Mouse (Mus musculus) embryonic facial prominence, embryonic 12.5 days (tissue): ENCODE data around the gene Gm17728. TPM values are rescaled to one million over a fixed set of nuclear protein-coding genes. Genes with fewer than 3 reads are reported as not detected.
"Not testable (repeated sequence)": the region's sequence is repeated elsewhere in the genome, so short reads cannot be mapped to it uniquely, and the experiment has no call there.

Source experiments
- ATAC-seq: fragments of 200-750 bp; cut with Nextera tagmentation; 2 replicates; pipeline ENCODE4 v1.8.0; 2017; ENCODE audit not compliant: insufficient number of reproducible peaks, insufficient read depth, low FRiP score, low TSS enrichment
- H3K27ac ChIP-seq: fragments of 300-500 bp; sonication (generic); 2 replicates; pipeline ENCODE4 v1.5.1; 2016; ENCODE audit warnings: mild to moderate bottlenecking
- H3K27me3 ChIP-seq: fragments of 300-500 bp; sonication (generic); 2 replicates; pipeline ENCODE4 v1.6.1; 2016; ENCODE audit warnings: mild to moderate bottlenecking, moderate library complexity
- H3K36me3 ChIP-seq: fragments of 300-500 bp; sonication (generic); 2 replicates; pipeline ENCODE4 v1.6.1; 2016; ENCODE audit warnings: mild to moderate bottlenecking
- H3K4me1 ChIP-seq: fragments of 300-500 bp; sonication (generic); 2 replicates; pipeline ENCODE4 v1.6.1; 2016
- H3K4me2 ChIP-seq: fragments of 300-500 bp; sonication (generic); replicated peaks from 2 replicates; pipeline ENCODE4 v1.6.1; 2016; ENCODE audit warnings: mild to moderate bottlenecking, moderate library complexity
- H3K4me3 ChIP-seq: fragments of 300-500 bp; sonication (generic); 2 replicates; pipeline ENCODE4 v1.5.1; 2016; ENCODE audit warnings: mild to moderate bottlenecking
- H3K9ac ChIP-seq: fragments of 300-500 bp; sonication (generic); 2 replicates; pipeline ENCODE4 v1.6.1; 2016; ENCODE audit warnings: mild to moderate bottlenecking, moderate library complexity
- H3K9me3 ChIP-seq: fragments of 300-500 bp; sonication (generic); 2 replicates; pipeline ENCODE4 v1.6.1; 2016; ENCODE audit warnings: mild to moderate bottlenecking, moderate library complexity
- WGBS: fragments of 180-500 bp; shearing (Covaris S2); methylation state at CpG from one replicate; pipeline ENCODE4 v1.1.7; 2016; 5-methylcytosine and 5-hydroxymethylcytosine counted together
- polyA plus RNA-seq: library from polyadenylated mRNA; unstranded; fragments of >200 nt; fragmentation: Nextera tagmentation; extraction: Ambion mirVana; gene quantifications from 2 replicates; pipeline ENCODE4 v1.2.1, GENCODE M21; 2016

Gene Gm17728
- 0.74 TPM in 1 of 2 replicates, not detected in the other for polyA plus RNA-seq

- not testable (repeated sequence) for H3K27me3 ChIP-seq, H3K9ac ChIP-seq, ATAC-seq, H3K9me3 ChIP-seq, H3K4me3 ChIP-seq, H3K36me3 ChIP-seq, H3K4me2 ChIP-seq, H3K4me1 ChIP-seq, H3K27ac ChIP-seq
- WGBS = 90% methylated on average over 8 of the region's 8 CpGs
These were observed at the start of gene Gm17728 for GRCm38 (mm10) chr17:9421760-9422159. Gene Gm17728 (plus strand): TSS chr17:9422060.

GRCm38 (mm10) chr17:9397493-9397892, 24.4 kb upstream of the Gm17728 start:
- H3K4me2 ChIP-seq = no peak overlapping the region
- H3K27me3 ChIP-seq = no peaks in the 10 kb centered on the region
- WGBS = 73% methylated on average over 7 of the region's 7 CpGs
- no peak overlapping the region for H3K9ac ChIP-seq
- H3K4me1 ChIP-seq = no peaks in the 10 kb centered on the region
- H3K36me3 ChIP-seq = no peaks in the 10 kb centered on the region
- H3K9me3 ChIP-seq = no peaks in the 10 kb centered on the region
- no peak overlapping the region for H3K4me3 ChIP-seq
- ATAC-seq = no peak
- no peak overlapping the region for H3K27ac ChIP-seq

GRCm38 (mm10) chr17:9398551-9398950, 23.3 kb upstream of the Gm17728 start:
- H3K36me3 ChIP-seq = no peaks in the 10 kb centered on the region
- no peak for ATAC-seq
- no peak overlapping the region for H3K9ac ChIP-seq
- no peak overlapping the region for H3K4me3 ChIP-seq
- no peaks in the 10 kb centered on the region for H3K4me1 ChIP-seq
- H3K4me2 ChIP-seq = no peak overlapping the region
- no peaks in the 10 kb centered on the region for H3K9me3 ChIP-seq
- H3K27ac ChIP-seq = no peak overlapping the region
- no peaks in the 10 kb centered on the region for H3K27me3 ChIP-seq
- WGBS = 17% methylated on average over 4 of the region's 4 CpGs

- Histone ChIP-seq H3K27ac (no peak overlapping the region), H3K9me3 (no peaks in the 10 kb centered on the region), H3K36me3 (no peaks in the 10 kb centered on the region), H3K4me3 (no peak overlapping the region), H3K4me2 (no peak overlapping the region), H3K9ac (no peak overlapping the region), H3K4me1 (no peaks in the 10 kb centered on the region), H3K27me3 (no peaks in the 10 kb centered on the region)
- ATAC-seq = no peak
- 78% methylated on average over 3 of the region's 3 CpGs for WGBS
These were observed 17.9 kb upstream of the Gm17728 start for GRCm38 (mm10) chr17:9403991-9404390.

- H3K36me3 ChIP-seq = no peaks in the 10 kb centered on the region
- H3K9ac ChIP-seq = no peak overlapping the region
- ATAC-seq = no peak
- no peak overlapping the region for H3K4me3 ChIP-seq
- no peaks in the 10 kb centered on the region for H3K9me3 ChIP-seq
- H3K4me2 ChIP-seq = no peak overlapping the region
- 57% methylated on average over 6 of the region's 6 CpGs for WGBS
- H3K27me3 ChIP-seq = no peaks in the 10 kb centered on the region
- no peaks in the 10 kb centered on the region for H3K4me1 ChIP-seq
- H3K27ac ChIP-seq = no peak overlapping the region
These were observed 14.2 kb upstream of the Gm17728 start for GRCm38 (mm10) chr17:9407640-9408039.

- Histone ChIP-seq H3K4me3 (no peak overlapping the region), H3K9me3 (no peaks in the 10 kb centered on the region), H3K27me3 (no peaks in the 10 kb centered on the region), H3K27ac (no peak overlapping the region), H3K4me2 (no peak overlapping the region), H3K4me1 (no peaks in the 10 kb centered on the region), H3K36me3 (no peaks in the 10 kb centered on the region), H3K9ac (no peak overlapping the region)
- WGBS = 84% methylated on average over 2 of the region's 2 CpGs
- ATAC-seq = no peak
These were observed 2.8 kb upstream of the Gm17728 start for GRCm38 (mm10) chr17:9419016-9419415.

GRCm38 (mm10) chr17:9428374-9428994, 6.6 kb downstream of the Gm17728 start:
- H3K4me2 ChIP-seq = no peak overlapping the region
- no peaks in the 10 kb centered on the region for H3K9me3 ChIP-seq
- no peak for ATAC-seq
- H3K36me3 ChIP-seq = no peaks in the 10 kb centered on the region
- H3K4me3 ChIP-seq = no peak overlapping the region
- 72% methylated on average over 7 of the region's 7 CpGs for WGBS
- H3K27me3 ChIP-seq = no peaks in the 10 kb centered on the region
- H3K27ac ChIP-seq = no peak overlapping the region
- no peaks in the 10 kb centered on the region for H3K4me1 ChIP-seq
- no peak overlapping the region for H3K9ac ChIP-seq

GRCm38 (mm10) chr17:9439997-9440655, 18.3 kb downstream of the Gm17728 start:
- Histone ChIP-seq H3K27ac (no peak overlapping the region), H3K9me3 (no peaks in the 10 kb centered on the region), H3K4me2 (no peak overlapping the region), H3K9ac (no peak overlapping the region), H3K4me3 (no peak overlapping the region), H3K4me1 (no peaks in the 10 kb centered on the region), H3K27me3 (no peaks in the 10 kb centered on the region), H3K36me3 (no peaks in the 10 kb centered on the region)
- no peak for ATAC-seq
- WGBS = 72% methylated on average over 4 of the region's 4 CpGs

GRCm38 (mm10) chr17:9456406-9456805, 34.5 kb downstream of the Gm17728 start:
- Histone ChIP-seq H3K36me3 (no peaks in the 10 kb centered on the region), H3K27ac (no peak overlapping the region), H3K9ac (no peak overlapping the region), H3K4me3 (no peak overlapping the region), H3K9me3 (no peaks in the 10 kb centered on the region), H3K4me2 (no peak overlapping the region), H3K4me1 (no peaks in the 10 kb centered on the region), H3K27me3 (no peaks in the 10 kb centered on the region)
- no peak for ATAC-seq
- 80% methylated on average over 5 of the region's 5 CpGs for WGBS

GRCm38 (mm10) chr17:9460904-9461303, 39.0 kb downstream of the Gm17728 start:
- no peak for ATAC-seq

More at GRCm38 (mm10) chr17:9460904-9461303, 39.0 kb downstream of the Gm17728 start:
- no peaks in the 10 kb centered on the region for H3K36me3 ChIP-seq
- H3K9me3 ChIP-seq = no peaks in the 10 kb centered on the region
- H3K9ac ChIP-seq = no peak overlapping the region
- H3K4me1 ChIP-seq = no peaks in the 10 kb centered on the region
- no peak overlapping the region for H3K4me2 ChIP-seq
- no peak overlapping the region for H3K27ac ChIP-seq
- WGBS = 56% methylated on average over 2 of the region's 2 CpGs
- no peaks in the 10 kb centered on the region for H3K27me3 ChIP-seq
- H3K4me3 ChIP-seq = no peak overlapping the region
